Comparison of ENCODE assay signal across 7 mouse cellular contexts in genomic region chr11:75572854-75573650, GRCm38 (mm10). TPM values are rescaled to one million over a fixed set of nuclear protein-coding genes. Genes with fewer than 3 reads are reported as not detected.
DNase-seq lines count a peak whose midpoint lies in the region; ATAC-seq lines count a peak whose summit lies in the region.

No protein-coding gene starts in this region.

- peak overlapping the region; percentile 85 for H3K27ac ChIP-seq in embryonic facial prominence, embryonic 10.5 days (replicated peaks)
- no peak overlapping the region for H3K27ac ChIP-seq in limb, embryonic 11.5 days (replicated peaks; ENCODE audit: low read depth, low read length)
- peak overlapping the region; percentile 84 for H3K27ac ChIP-seq in midbrain, embryonic 14.5 days (replicated peaks; ENCODE audit: low read depth, low read length)

- 9% methylated on average over 12 of the region's 12 CpGs for WGBS in embryonic facial prominence, embryonic 10.5 days
- WGBS in limb, embryonic 11.5 days = 10% methylated on average over 12 of the region's 12 CpGs
- 2% methylated on average over 12 of the region's 12 CpGs for WGBS in midbrain, embryonic 14.5 days

- ATAC-seq in limb, embryonic 11.5 days (ENCODE audit: insufficient number of reproducible peaks, low FRiP score, low TSS enrichment, low read depth) = peak; percentile 89
- ATAC-seq in midbrain, embryonic 14.5 days (ENCODE audit: low FRiP score, low TSS enrichment) = peak; percentile 88

- H3K4me3 ChIP-seq in embryonic facial prominence, embryonic 10.5 days = peak overlapping the region; percentile 36
- no peak overlapping the region for H3K4me3 ChIP-seq in limb, embryonic 11.5 days (ENCODE audit: low read depth, low read length)
- no peak overlapping the region for H3K4me3 ChIP-seq in midbrain, embryonic 14.5 days (replicated peaks; ENCODE audit: low read depth, low read length)

- peaks cover 14% of the 10 kb centered on the region; the same call in 1 of the 2 replicates for H3K36me3 ChIP-seq in embryonic facial prominence, embryonic 10.5 days (replicated peaks)
- no peaks in the 10 kb centered on the region for H3K36me3 ChIP-seq in limb, embryonic 11.5 days (ENCODE audit: control insufficient read depth, insufficient read depth, low read length)
- peaks cover 30% of the 10 kb centered on the region for H3K36me3 ChIP-seq in midbrain, embryonic 14.5 days (ENCODE audit: control insufficient read depth, insufficient read depth, low read length)

- H3K4me1 ChIP-seq in embryonic facial prominence, embryonic 10.5 days = peaks cover 32% of the 10 kb centered on the region
- peaks cover 6% of the 10 kb centered on the region for H3K4me1 ChIP-seq in limb, embryonic 11.5 days (ENCODE audit: control insufficient read depth, insufficient read depth, low read length)
- H3K4me1 ChIP-seq in midbrain, embryonic 14.5 days (ENCODE audit: control insufficient read depth, insufficient read depth, low read length) = peaks cover 15% of the 10 kb centered on the region

- H3K27me3 ChIP-seq in embryonic facial prominence, embryonic 10.5 days (replicated peaks; ENCODE audit: low read depth, poor library complexity, severe bottlenecking) = peaks cover 4% of the 10 kb centered on the region
- H3K27me3 ChIP-seq in limb, embryonic 11.5 days (ENCODE audit: control insufficient read depth, insufficient read depth, low read length) = no peaks in the 10 kb centered on the region
- H3K27me3 ChIP-seq in midbrain, embryonic 14.5 days (ENCODE audit: control insufficient read depth, insufficient read depth, low read length) = no peaks in the 10 kb centered on the region

- DNase-seq in adrenal gland, postnatal 10 days = peak; percentile 93
- peak; percentile 94 for DNase-seq in embryonic facial prominence, embryonic 10.5 days (ENCODE audit: low spot score)
- peak; percentile 99 for DNase-seq in heart, adult 11 months
- peak; percentile 92 for DNase-seq in kidney, adult 18-20 months
- DNase-seq in limb, embryonic 11.5 days (ENCODE audit: low spot score) = peak; percentile 99
- peak; percentile 95 for DNase-seq in midbrain, embryonic 14.5 days
- DNase-seq in spleen, adult 18-20 months = peak; percentile 83 to 94

- H3K9me3 ChIP-seq in embryonic facial prominence, embryonic 10.5 days = no peaks in the 10 kb centered on the region
- no peaks in the 10 kb centered on the region for H3K9me3 ChIP-seq in limb, embryonic 11.5 days (ENCODE audit: control insufficient read depth, low read length)
- H3K9me3 ChIP-seq in midbrain, embryonic 14.5 days (ENCODE audit: control insufficient read depth, low read length) = no peaks in the 10 kb centered on the region

- peak overlapping the region; percentile 1 for H3K9ac ChIP-seq in limb, embryonic 11.5 days (ENCODE audit: low read length)
- H3K9ac ChIP-seq in midbrain, embryonic 14.5 days (replicated peaks; ENCODE audit: low read length) = peak overlapping the region; percentile 36; the same call in 1 of the 2 replicates

- H3K4me2 ChIP-seq in limb, embryonic 11.5 days (ENCODE audit: low read depth, severe bottlenecking) = no peak overlapping the region
- 0 out of 2 replicates have a peak overlapping the region, but pooled peaks have one; percentile 23 for H3K4me2 ChIP-seq in midbrain, embryonic 14.5 days (ENCODE audit: low read length)

RNA-seq across cellular contexts. Expression of gene Pitpna, which starts 14.8 kb away (rescaled TPM):
- 100 to 1,000 TPM; 130 to 139 TPM for total RNA-seq in adrenal gland, postnatal 10 days (2021)
- polyA plus RNA-seq in embryonic facial prominence, embryonic 10.5 days (2016; fragmentation: Nextera tagmentation; extraction: Ambion mirVana) = 61.5 TPM in 2 replicates
- polyA plus RNA-seq in limb, embryonic 11.5 days (2014; fragmentation: Nextera tagmentation; extraction: Ambion mirVana) = 67.3 and 70.7 TPM in 2 replicates
- polyA plus RNA-seq in midbrain, embryonic 14.5 days (2014; fragmentation: Nextera tagmentation; extraction: Ambion mirVana) = 115 and 120 TPM in 2 replicates

RNA-seq across cellular contexts. Expression of gene Slc43a2, which starts 41.6 kb away (rescaled TPM):
- total RNA-seq in adrenal gland, postnatal 10 days (2021) = 10 to 100 TPM; 21.1 to 27.9 TPM
- polyA plus RNA-seq in embryonic facial prominence, embryonic 10.5 days (2016; fragmentation: Nextera tagmentation; extraction: Ambion mirVana) = 5.1 and 5.6 TPM in 2 replicates
- polyA plus RNA-seq in limb, embryonic 11.5 days (2014; fragmentation: Nextera tagmentation; extraction: Ambion mirVana) = 4.0 and 4.2 TPM in 2 replicates
- 15.7 and 18.3 TPM in 2 replicates for polyA plus RNA-seq in midbrain, embryonic 14.5 days (2014; fragmentation: Nextera tagmentation; extraction: Ambion mirVana)

RNA-seq across cellular contexts. Expression of gene Inpp5k, which starts 57.7 kb away (rescaled TPM):
- 10 to 100 TPM; 30.7 to 43.0 TPM for total RNA-seq in adrenal gland, postnatal 10 days (2021)
- polyA plus RNA-seq in embryonic facial prominence, embryonic 10.5 days (2016; fragmentation: Nextera tagmentation; extraction: Ambion mirVana) = 16.5 and 19.0 TPM in 2 replicates
- 14.9 and 18.5 TPM in 2 replicates for polyA plus RNA-seq in limb, embryonic 11.5 days (2014; fragmentation: Nextera tagmentation; extraction: Ambion mirVana)
- 49.2 and 53.0 TPM in 2 replicates for polyA plus RNA-seq in midbrain, embryonic 14.5 days (2014; fragmentation: Nextera tagmentation; extraction: Ambion mirVana)

RNA-seq across cellular contexts. Expression of gene Scarf1, which starts 59.7 kb away (rescaled TPM):
- total RNA-seq in adrenal gland, postnatal 10 days (2021) = 10 to 100 TPM; 13.3 to 20.0 TPM
- polyA plus RNA-seq in embryonic facial prominence, embryonic 10.5 days (2016; fragmentation: Nextera tagmentation; extraction: Ambion mirVana) = 4.8 and 5.1 TPM in 2 replicates
- polyA plus RNA-seq in limb, embryonic 11.5 days (2014; fragmentation: Nextera tagmentation; extraction: Ambion mirVana) = 4.5 and 4.7 TPM in 2 replicates
- polyA plus RNA-seq in midbrain, embryonic 14.5 days (2014; fragmentation: Nextera tagmentation; extraction: Ambion mirVana) = 2.0 and 3.6 TPM in 2 replicates
